Mouse (Mus musculus) cerebellum, postnatal 4 days (tissue): ENCODE data around the gene Armc8.

Experiments used
- DNase-seq, 2 experiments: peaks; one replicate each; pipeline ENCODE4 v3.0.0; 2022; ENCODE audit warnings: low spot score in 2 of 2, mixed read lengths in 1 of 2

Gene Armc8

DNA sequence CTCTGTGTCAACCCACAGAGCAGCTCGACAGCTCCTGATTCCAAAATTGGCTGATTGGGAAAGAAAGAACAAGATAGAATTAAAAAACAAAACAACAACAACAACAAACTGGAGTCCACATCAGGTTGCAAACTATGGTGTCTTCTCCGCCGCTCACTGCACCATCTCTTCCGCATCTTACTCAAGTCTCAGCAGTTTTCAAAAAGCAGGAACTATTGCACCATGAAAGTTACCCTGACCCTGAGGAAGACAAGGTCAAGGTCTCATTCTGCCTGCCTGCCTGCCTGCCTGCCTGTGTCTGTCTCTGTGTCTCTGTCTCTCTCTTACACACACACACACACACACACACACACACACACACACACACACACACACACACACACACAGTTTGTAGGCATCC is 69.4 kb downstream of the Armc8 start:
- DNase-seq: no peak

DNA sequence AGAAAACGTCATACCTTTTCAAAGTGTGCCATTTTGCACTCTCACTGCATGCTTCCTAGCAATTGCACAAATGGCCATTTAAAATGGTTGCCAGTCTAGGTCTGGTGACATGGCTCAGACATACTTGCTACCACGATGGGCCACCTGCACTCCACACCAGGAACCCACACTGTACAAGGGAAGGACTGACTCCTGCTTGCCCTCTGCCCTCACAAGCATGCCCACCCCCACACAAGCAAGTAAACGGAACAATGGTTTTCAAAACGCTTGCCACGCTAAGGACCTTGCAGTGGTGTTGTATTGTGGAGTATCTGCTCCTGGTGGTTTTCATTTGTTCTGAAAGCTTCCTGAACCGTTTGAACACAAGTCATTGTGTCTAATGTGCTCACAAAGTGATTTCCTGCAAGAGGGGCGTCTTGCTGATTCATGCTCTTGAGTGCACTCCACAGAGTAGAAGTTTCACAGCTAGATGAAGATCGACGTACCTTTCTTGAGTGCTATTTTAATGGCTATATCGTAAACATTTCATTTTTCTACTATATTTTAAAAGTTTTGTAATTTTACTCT is 76.0 kb downstream of the Armc8 start:
- DNase-seq: no peak

DNA sequence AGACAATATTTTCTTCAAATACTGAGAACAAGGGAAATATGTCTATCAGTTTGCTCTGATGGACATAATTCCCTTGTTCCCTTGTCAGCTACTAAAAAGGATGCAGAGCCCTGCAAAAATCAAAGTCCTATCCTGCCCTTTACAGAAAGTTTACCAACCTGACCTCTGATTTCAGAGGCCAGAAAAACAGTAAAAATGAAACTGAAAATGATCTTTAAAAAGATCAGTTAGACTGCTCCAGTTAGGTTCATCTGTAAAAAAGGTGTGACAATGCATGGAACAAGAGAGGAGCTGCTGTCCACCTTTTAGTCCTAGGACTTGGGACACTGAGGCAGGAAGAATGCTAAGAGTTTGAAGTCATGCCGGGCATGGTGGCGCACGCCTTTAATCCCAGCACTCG is 77.6 kb downstream of the Armc8 start:
- DNase-seq: no peak

DNA sequence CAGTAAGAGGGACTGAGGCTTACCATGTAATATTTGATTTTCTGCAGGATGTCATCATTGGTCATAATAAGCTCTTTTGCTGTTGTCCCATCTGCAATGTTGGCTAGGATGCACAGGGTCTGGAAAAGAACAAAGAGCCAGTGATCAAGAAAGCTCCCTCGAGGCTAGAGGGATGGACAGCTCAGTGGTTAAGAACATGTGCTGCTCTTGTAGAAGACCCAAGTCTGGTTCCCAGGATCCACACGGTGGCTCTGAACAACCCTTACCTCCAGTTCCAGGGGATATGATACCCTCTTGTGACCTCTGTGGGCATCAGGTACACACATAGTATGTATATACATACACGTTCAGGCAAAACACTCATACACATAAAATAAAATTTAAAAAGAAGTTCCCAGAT is 80.9 kb downstream of the Armc8 start:
- no peak for DNase-seq

DNA sequence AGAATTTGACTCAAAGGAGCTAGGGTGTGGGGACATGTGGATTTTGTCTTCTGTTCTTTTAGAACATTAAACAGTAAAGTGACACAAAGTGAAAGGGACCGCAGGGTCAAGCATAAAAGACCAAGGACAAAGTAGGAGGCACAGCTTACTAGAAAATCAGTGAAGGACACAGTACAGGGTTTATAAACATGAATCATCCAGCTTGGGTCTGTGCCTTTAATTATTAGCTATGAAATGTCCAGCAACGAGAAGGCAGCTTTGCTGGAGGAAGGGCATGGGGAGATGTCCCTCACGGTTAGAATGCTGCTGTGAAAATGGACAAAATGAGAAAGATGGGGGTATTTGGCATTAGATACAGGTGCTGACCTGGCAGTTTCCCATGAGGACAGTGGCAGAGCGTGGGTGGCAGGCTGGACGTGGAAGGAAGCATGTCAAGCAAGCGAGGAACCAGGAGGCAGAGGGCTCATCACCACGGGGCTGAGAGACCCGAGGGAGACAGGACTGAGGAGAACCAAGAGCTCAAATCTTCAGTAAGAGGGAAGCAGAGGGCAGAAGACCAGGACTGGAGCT is 81.5 kb downstream of the Armc8 start:
- no peak for DNase-seq

DNA sequence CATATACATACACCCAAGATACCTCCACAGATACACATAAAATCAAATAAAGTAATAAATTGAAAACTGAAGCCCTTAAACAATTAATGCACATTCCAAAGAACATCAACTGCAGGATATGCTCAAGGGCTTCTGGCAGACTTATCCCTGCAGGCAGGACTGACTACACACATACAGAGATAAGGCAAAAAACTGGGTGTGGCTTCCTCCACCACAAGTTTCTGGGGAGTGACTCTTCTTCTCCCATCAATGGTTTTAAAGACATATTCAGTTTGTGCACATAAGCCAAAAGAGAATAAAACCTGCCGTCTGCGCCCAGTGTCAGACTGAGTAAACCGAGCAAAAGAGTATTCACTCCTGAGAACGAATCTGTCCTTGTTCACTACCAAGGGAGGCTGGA is 83.6 kb downstream of the Armc8 start:
- no peak for DNase-seq

DNA sequence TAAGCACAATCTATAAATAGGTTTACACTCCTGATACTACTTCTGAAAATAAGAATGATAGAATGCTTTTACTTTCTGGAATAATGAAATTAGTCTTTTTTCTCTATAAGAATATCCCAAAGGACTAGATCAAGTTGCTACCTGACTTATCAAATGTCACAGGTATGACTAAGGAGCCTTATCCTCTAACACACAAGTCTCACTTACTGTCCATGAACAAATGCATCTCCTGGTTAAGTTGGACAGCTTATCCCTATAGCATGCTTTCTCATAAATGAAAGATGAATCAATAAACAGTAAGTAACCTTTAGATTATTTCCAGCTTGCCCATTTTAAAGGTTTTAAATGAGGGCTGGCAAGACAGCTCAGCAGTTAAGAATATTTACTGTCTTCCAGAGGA is 84.1 kb downstream of the Armc8 start:
- DNase-seq: no peak

DNA sequence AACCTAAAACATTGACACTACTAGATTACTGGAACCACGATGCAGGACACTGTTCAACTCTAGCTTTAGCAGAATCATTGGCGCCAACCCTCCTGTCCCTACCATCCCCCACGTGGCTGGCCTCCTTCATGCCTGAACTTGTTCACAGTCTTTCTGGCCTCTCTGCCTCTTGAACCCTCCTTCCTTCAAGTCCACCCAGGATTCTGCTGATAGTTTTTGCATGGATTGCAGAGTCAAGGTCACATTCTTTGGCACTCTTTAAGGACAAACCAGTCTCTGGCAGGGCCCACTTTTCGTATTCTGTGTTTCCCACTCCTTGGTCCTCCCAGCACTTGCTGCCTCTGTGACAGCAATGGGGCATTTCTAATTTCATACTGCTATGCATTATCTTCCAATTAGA is 85.5 kb downstream of the Armc8 start:
- no peak for DNase-seq

DNA sequence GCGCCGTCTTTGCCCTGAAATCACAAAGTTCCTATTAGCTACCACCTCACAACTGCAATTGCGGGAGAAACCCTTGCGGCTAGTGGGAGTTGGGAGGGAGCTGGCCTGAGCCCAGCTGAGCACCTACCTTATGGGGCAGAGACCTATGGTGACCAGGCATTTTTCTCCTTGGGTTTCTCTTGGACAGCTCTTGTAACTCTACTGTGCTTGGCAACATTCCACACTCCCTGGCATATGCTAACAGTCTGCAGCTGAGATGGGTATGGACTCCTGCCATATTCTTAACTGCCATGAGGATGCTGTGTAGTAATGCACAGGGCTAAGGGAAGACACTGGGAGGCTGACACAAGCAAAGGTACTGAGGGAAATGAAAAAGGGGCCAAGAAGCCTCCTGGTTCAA is 87.9 kb downstream of the Armc8 start:
- DNase-seq: peak in 1 of 2 experiments; percentile 27

DNA sequence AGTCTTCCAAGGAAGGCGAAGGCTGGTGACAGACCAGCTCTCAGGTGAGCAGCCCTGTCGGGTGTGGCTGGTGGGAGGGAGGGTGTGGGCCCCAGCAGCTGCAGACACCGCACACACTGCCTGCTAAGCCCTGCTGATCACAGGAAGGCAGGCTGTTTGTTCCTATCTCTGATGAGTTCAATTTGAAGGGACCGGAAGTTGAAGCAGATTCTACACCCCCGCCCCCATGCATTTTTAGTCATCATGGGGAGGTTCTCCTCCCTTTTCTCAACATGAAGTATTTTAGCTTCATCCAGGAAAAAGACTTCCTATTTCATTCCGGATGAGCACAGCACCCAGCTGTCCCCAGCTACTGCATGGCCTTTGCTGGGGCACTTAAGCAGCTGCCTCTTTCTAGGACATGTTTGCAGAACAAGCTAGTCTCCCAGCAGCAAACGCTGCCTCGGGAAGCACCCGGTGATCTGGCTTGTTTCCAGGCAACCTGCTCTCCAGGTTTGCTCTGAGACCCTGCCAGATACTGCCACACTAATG is 89.5 kb downstream of the Armc8 start:
- DNase-seq: no peak

DNA sequence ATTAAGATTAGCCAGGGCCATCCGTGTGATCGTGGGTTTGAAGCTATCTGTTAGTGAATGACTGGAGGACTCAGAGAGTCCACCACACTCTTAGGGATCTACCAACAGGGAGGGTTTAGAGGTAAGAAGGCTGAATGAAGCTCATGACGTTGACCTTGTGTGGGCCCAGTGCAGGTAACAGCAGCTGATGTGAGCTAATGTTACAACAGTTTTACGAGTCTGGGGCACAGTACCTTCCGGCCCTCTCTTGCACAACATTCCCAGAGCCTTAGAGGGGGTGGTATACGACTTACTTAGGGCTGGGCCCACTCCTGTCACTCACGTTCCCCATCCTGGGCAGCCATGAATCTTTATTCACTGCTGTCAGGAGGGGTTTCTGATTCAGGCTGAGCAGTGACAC is 97.4 kb downstream of the Armc8 start:
- no peak for DNase-seq

DNA sequence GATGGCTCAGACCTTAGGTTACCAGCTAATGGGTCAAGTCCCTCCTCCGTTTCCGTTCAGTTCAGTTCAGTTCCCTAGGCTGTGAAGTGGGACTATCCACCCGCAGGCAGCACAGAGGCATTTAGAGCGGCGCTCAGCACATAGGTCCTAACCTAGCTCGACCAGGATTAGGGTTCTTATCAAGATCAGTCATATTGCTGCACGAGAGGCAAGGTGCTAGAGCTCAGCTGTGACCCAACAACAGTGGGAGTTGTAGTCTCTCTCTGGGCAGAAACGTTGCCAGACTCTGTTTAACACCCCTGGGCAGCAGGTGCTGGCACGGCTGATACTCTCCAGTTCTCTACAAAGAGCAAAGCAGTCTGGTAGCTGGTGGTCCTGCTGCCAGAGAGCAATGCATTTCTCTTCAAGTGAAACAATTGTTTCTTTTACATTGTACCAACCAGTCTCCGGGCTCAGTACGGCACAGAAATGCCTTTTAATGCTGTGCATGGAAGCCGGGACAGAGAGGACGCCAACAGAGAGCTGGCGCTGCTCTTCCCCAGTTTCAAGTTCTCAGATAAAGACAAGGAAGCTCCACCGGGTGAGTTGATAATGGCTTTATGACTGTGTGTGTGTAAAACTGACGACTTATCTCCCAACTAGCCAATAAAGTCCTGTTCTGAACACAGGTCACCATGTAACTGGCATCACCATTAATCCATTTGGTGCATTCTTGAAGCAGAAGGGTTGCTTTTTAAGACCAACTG is 98.2 kb downstream of the Armc8 start:
- DNase-seq: no peak

DNA sequence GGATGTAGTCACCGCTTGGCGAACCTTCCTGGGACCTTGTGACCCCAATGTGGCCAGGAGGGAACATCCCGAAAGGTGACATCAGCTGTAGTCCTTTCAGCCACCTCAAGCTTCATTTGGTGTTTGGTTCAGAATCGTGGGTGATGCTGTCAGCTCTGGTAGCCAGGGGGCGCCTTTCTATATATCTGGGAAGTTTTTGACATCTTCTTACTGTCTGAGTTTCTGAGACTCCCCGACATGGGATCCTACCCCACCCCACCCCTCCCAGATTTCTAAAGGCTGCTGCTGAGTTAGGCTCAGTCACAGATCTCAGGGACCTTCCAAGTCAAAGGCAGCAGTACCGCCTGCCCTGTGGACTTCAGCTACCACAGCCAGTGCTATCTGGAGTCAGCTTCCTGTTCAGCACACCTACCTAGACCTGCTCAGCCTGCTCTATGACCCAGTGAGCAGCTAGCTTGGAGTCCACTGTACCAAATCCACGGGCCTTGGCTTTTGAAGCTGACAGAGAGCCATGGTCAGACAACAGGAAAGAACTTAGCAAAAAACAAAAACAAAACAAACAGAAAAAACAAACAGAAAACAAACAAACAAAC is 98.9 kb downstream of the Armc8 start:
- no peak for DNase-seq

DNA sequence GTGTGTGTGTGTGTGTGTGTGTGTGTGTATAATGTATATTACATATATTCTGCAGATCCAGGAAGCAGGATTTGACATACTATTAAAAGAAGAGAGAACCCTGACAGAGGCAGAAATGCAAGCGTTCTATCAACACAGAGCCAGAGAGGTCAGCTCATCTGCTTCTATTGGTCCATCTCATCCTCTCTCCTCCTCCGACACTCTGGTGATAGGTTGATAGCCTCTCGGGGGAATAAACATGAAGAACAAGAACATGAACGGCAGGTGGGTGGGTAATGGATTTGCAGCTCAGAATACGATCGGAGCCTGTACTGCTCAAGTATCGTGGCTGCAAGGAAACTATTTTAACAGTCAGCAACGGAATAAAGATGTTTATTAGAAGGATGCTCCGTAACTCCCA is 100.1 kb downstream of the Armc8 start:
- DNase-seq: no peak

DNA sequence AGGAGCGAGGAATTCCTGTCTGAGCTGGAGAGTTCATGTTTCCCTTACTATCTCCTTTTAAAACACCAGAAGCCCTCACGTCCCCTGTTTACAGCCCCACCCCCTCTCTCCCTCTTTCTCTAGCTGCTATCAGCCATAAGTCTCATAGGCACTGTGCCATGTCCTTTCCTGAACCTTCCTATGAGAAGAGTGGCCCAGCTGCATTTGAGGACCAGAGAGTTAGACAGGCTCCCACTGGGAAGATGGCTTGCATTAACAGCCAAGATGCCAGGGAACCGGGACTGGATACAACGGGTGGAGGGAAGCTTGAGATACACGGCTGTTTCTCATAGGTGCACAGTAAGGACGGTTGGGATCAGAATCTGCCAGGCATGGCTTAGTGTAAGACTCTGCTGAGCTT is 103.8 kb downstream of the Armc8 start:
- DNase-seq: no peak

DNA sequence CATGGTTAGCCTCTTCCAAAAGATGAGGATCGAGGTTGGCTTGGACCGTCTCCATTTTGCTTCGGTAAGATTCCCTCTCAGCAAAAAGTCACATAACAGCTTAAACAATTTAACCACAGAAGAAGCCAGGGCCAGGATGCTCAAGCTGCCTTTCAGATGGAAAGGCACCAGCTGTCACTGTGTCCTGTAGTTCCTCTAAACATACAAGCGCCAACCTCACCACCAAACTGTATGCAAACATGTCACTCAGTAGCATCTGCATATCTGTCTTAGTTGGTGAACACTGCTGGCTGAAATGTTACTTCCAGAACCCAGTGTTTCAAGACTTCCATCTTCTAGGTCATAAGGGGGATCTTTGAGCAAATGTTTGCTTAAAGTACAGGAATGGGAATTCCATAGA is 109.0 kb downstream of the Armc8 start:
- DNase-seq: no peak

DNA sequence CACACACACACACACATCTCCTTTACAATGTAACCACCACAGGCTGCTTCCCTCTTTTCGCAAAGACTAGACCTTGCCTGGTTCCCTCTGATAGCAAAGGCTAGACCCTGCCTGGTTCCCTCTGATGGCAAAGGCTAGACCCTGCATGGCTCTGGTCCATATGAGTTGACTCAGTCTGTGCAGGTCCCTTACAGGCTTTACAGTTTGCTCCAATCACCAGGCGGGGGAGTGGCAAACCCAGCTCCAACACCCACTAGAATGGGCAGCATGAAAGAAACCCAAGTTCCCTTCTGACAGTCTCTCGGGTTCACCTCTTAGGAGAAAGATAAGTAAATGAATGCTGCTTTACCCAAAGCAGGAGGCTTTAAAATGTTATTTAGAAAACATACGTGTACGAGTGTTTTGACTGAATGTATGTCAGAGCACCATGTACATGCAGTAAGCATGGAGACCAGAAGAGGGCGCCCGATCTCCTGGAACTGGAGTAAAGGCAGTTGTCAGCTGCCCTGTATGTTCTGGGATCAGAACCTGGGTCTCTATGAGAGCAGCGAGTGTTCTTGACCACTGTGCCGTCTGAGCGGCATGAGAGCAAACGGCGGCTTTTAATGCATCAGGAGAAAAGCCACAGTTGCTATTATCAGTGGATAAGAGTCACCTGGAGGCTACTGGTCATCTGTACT is 110.0 kb downstream of the Armc8 start:
- DNase-seq: peak in 1 of 2 experiments; percentile 61

DNA sequence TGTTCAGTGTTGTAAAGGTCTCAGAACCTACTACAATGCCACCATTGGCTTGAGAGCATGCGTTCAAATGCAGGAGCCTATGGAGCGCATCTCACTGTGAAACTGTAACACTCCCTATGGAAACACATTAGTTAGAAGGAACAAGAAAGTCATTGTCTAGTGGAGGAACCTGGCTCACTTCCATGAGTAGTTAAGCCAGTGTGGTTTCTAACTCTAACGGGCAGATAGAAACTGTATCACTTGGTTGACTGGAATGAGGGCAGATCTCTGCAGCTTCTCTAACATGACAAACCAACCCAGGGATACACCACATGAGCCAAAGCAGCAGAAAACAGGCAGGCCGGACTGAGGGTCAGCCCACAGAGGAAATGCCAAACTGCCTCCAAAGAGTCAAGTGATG is 114.5 kb downstream of the Armc8 start:
- no peak for DNase-seq

DNA sequence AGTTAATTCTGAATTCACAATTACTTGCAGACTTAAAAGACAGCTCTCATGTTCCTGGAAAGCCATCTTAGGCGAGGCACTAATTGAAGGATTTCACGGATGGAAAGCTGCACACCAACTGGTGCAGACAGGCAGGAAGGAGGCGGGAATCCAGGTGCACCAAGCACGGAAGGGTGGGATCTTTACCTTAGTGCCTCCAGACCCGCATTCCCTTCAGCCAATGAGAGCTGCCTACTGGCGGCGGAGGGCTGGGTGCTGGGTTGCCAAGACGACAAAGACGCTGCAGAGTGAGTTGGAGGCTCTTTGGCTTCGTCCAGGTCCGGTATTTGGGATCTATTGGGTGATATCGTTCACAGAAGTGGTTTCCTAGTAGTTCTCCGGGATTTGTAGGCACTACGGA is 117.5 kb downstream of the Armc8 start, which contains the start of gene Nme9:
Gene Nme9, plus strand, starts transcription at position 315 of the 400 bp plus-strand sequence.
- DNase-seq: no peak

DNA sequence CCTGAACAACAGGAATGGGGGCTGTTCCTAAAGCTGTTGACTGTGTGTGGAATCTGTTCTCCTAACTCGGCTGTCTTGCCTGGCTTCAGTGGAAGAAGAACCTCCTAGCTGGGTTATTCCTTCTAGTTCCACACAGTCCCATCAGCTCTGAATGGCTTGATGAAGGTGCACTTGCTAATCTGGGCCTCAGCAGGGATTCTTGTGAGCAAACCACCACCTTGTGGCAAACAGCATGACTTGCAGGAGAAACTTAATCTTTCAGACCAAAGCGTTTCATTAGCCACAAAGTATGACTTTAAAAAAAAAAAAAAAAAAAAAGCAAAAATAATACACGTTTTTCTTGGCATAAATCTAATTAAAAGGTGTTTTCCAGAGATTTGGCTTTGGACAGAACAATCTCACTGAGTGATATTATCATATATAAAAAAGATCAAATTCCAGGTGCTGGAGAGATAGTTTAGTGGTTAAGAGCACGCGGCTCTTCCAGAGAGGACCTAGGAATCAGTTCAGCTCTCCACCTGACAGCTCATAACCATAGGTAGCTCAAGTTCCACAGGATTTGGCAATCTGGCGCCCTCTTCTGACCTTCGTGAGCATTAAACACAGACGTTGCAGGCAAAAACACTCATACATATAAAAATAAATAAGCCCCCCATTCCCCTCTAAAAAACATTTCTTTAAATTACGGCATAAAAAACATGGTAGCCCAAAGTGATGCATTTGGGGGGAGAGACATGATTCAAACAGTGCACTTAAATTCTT is 118.6 kb downstream of the Armc8 start:
- DNase-seq: no peak

DNA sequence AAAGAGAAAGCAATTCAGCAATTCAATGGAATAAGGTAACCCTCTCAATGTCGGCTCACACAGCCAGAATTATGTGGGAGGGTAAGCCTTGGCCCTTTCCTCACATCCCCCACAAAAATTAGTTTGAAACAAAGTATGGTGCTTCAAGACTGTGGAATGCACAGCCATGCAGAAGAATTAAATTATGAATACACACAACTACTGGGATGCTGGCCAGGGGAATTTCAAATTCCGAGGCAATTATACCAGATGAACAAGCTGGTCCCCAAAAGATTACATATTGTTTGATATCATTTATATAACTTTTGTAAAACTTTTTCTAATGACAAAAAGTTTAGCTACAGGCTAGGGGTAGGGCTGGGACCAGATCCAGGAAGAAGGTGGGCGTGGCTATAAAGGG is 121.4 kb downstream of the Armc8 start:
- no peak for DNase-seq
